Mouse (Mus musculus) activated CD4-positive, CD25-positive, alpha-beta regulatory T cell, adult 4 months (primary cell): ENCODE data around the gene Cdrt4. TPM values are rescaled to one million over a fixed set of nuclear protein-coding genes. Genes with fewer than 3 reads are reported as not detected.

Experiments
- ATAC-seq: one replicate; pipeline ENCODE4 v1.8.0; 2017
- polyA plus RNA-seq, 2 experiments: library from polyadenylated mRNA; unstranded; fragments of 100-300 nt; shearing (Covaris generic); gene quantifications; one replicate each; pipeline ENCODE4 v1.2.1; 2017

Gene Cdrt4
- not detected for polyA plus RNA-seq

- no peak for ATAC-seq
Observed at GRCm38 (mm10) chr11:62951012-62951411, at the start of gene Cdrt4. Gene Cdrt4 (plus strand): TSS chr11:62951193.

GRCm38 (mm10) chr11:62901699-62902323, 49.2 kb upstream of the Cdrt4 start:
- ATAC-seq, result no peak

GRCm38 (mm10) chr11:62903871-62904495, 47.0 kb upstream of the Cdrt4 start:
- no peak for ATAC-seq

- no peak for ATAC-seq
Observed at GRCm38 (mm10) chr11:62909720-62910306, 41.2 kb upstream of the Cdrt4 start.

- no peak for ATAC-seq
Observed at GRCm38 (mm10) chr11:62911362-62911761, 39.6 kb upstream of the Cdrt4 start.

- ATAC-seq, result no peak
Observed at GRCm38 (mm10) chr11:62913141-62913540, 37.9 kb upstream of the Cdrt4 start.

- ATAC-seq, result no peak
Observed at GRCm38 (mm10) chr11:62914532-62914931, 36.5 kb upstream of the Cdrt4 start.

- ATAC-seq, result no peak
Observed at GRCm38 (mm10) chr11:62915486-62915885, 35.5 kb upstream of the Cdrt4 start.

GRCm38 (mm10) chr11:62916765-62917164, 34.2 kb upstream of the Cdrt4 start:
- ATAC-seq, result no peak

- no peak for ATAC-seq
Observed at GRCm38 (mm10) chr11:62919946-62920742, 30.8 kb upstream of the Cdrt4 start.

GRCm38 (mm10) chr11:62920743-62921050, 30.3 kb upstream of the Cdrt4 start:
- ATAC-seq, result no peak

- ATAC-seq, result no peak
Observed at GRCm38 (mm10) chr11:62921052-62921977, 29.7 kb upstream of the Cdrt4 start.

- no peak for ATAC-seq
Observed at GRCm38 (mm10) chr11:62924091-62924761, 26.8 kb upstream of the Cdrt4 start.

GRCm38 (mm10) chr11:62929799-62930198, 21.2 kb upstream of the Cdrt4 start:
- no peak for ATAC-seq

- ATAC-seq, result no peak
Observed at GRCm38 (mm10) chr11:62930574-62930973, 20.4 kb upstream of the Cdrt4 start.

- no peak for ATAC-seq
Observed at GRCm38 (mm10) chr11:62931141-62931540, 19.9 kb upstream of the Cdrt4 start.

GRCm38 (mm10) chr11:62933099-62933498, 17.9 kb upstream of the Cdrt4 start:
- no peak for ATAC-seq

- ATAC-seq, result no peak
Observed at GRCm38 (mm10) chr11:62934795-62935514, 16.0 kb upstream of the Cdrt4 start.

GRCm38 (mm10) chr11:62937986-62938385, 13.0 kb upstream of the Cdrt4 start:
- no peak for ATAC-seq

GRCm38 (mm10) chr11:62938921-62939320, 12.1 kb upstream of the Cdrt4 start:
- no peak for ATAC-seq

- ATAC-seq, result no peak
Observed at GRCm38 (mm10) chr11:62940176-62940575, 10.8 kb upstream of the Cdrt4 start.
